Mouse (Mus musculus) CH12.LX (cell line): ENCODE data around the gene Asb7.

Experiments used
- CTCF ChIP-seq, 2 experiments: IDR thresholded peaks in 1 of 2; conservative IDR thresholded peaks in 1 of 2; 2 replicates each; pipeline ENCODE4 v1.5.1; 2011 to 2012; ENCODE audit warnings: low read depth in 2 of 2, low read length in 2 of 2, improper control_type of control experiment in 1 of 2, inconsistent platforms in 1 of 2, mild to moderate bottlenecking in 1 of 2, moderate library complexity in 1 of 2
- JUN ChIP-seq: IDR thresholded peaks from 2 replicates; pipeline ENCODE4 v1.6.1; 2011; ENCODE audit warnings: low read depth, mild to moderate bottlenecking, low read length, improper control_type of control experiment, moderate library complexity; ENCODE audit not compliant: insufficient read depth
- MAX ChIP-seq: IDR thresholded peaks from 2 replicates; pipeline ENCODE4 v1.6.1; 2011; ENCODE audit warnings: low read length, improper control_type of control experiment

- no peak for TF ChIP-seq CTCF (conservative IDR thresholded peaks at IDR 0.05 in 1 of 2, IDR thresholded peaks at IDR 0.05 in 1 of 2; ENCODE audit: low read depth in 2 of 2, low read length in 2 of 2)
- no peak for TF ChIP-seq JUN
- no peak for TF ChIP-seq MAX
Measured at GRCm38 (mm10) chr7:66652216-66652615, 37.2 kb downstream of the Asb7 start.
